Mouse (Mus musculus): ENCODE measurements around the gene Lrig2. TPM values are rescaled to one million over a fixed set of nuclear protein-coding genes. Genes with fewer than 3 reads are reported as not detected.

Gene Lrig2
- 10 to 100 TPM; 15.8 to 27.3 (median 20.5) TPM for total RNA-seq (2022)

DNA sequence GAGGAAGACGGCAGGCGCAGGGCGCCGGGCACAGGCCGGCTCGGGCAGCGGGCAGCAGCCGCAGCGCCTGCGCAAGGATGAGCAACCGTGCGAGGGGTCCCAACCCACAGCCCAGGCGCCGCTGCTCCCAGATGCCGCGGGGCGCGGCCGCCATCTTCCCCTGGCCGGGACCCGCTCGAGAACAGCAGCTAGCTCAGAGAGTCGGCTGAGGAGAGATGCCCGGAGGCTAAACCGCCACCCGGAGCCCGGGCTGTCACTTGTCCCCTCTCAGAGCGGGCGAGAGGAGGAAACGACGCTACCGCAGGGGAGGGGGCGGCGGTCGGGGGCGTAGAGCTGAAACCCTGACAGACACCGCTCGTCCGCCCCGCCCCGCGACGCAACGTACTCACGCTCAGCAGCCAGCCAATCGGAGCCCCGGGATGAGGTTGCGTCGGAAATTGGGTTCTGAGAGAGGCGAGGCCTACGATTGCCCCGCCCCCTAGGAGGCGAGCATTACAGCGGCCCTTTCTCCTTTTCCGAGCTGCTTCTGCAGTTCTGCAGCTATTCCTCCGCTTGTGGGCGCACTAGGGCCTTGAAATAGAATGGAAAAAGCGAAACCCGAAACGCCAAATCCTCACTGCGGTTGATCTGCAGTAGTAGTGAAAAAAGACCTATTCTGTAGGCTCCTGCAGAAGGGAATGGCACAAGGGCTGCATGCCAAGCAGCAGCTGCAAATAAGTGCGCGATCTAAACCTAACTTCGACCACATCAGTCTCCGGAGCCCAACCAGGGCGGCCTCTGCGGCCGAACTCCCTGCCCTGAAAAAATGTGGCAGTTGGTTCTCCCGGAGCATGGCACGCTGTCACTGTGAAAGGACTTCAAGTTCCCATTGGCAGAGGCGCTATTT, at the start of gene Lrig2:
Gene Lrig2, minus strand, starts transcription at position 381 of the 886 bp plus-strand sequence.
- DNase-seq = peak; percentile 98

DNA sequence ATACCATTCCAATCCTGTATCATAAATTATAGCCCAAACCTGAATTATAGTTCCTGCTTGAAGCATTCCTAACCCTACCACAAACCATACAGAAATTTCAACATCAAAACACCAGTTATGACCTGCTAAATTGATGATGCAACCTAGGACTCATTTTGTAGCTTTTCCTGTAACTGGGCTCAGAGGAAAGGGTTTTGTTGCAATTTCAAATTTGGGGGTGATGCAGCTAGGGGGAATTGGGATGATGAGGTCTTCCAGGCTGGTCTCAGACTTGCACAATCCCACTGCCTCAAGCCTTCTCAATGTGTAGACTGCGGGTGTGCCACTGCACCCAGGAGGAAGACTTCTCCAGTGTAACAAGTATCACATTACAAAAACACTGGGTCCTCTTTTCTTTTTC, 44.9 kb upstream of the Lrig2 start:
- DNase-seq = no peak

DNA sequence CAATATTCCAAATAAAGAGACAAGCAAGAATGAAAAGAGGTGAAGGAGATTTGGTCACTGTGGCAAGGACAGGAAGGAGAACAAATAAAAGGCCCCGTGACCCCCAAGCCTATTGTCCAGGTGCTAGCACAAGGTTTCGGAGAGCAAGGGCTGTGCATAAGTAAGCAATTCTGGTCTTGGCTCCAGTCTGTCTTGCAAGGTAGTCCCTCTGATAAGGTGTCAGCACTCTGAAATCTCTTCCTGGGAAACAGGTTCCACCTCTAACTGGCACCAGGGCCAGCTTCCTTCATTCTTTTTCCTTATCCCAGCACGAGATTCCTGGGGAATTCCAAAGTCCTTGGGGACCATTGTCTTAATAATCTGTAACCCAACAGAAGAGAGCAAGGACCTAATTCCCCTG, 38.9 kb upstream of the Lrig2 start:
- DNase-seq = no peak

DNA sequence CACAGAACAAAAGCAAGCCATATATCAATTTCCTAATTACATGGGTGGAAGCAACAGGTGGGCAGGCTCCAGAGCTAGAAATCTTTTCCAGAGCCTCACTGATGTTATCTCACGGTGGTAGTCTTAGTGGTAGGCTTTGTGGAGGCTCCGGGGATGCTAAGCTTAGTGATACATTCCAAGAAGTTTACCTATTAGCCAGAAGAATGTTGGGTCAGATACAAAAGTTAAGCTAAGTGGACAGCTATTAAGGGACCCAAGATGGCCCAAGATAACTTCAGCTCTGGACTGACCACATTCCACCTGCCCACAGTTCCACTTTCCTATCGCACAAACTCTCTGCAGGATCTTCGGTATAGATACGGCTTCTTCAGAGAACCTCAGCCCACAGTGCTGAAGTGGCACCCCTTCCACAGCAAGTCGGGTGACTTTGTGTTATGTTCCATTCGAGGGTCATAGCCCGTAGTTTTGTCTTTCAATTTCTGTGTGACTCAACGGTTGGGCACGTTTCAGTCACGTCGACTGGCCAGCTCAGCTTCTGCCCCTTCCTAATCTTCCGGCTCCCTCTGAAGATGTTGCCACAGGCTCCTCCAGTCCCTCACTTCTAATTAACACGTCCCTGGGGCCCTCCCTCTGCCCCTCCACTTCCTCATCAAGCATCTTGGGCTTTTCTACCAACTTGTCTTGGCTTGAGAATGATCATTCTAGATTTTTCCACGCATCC, 36.8 kb upstream of the Lrig2 start:
- no peak for DNase-seq

DNA sequence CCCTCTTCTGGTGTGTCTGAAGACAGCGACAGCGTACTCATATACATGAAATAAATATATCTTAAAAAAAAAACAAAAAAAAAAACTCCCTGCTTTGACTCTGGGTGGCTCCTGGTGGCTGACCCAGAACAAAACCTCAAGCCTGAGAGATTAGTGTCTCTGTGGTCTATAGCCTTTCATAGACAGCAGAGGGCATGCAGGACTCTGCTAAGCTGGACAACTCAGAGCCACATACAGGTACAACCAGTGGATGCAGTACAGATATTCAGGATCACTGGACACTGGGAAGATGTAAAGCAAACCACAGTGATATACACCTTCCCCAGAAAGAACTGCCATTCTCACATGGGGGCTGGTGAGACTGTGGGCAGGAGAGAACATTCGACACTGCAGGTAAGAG, 32.1 kb upstream of the Lrig2 start:
- DNase-seq = no peak

DNA sequence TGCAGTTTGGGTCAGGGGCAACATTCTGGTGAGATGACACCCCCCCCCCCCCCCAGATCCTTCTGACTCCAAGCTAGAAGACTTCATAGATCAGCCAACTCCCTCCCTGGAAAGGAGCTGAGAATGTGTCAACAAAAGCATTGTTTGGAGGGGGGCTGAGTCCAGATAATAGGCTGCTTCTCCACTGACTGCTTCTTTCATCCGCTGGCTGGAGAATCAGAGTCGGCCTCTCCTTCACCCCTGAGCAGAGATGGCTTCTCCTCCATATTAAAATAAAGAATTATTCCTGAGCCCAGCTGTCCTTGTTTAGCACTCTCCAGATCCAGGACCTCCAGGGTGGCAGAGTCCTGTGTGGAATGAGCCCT, 30.3 kb upstream of the Lrig2 start:
- no peak for DNase-seq

DNA sequence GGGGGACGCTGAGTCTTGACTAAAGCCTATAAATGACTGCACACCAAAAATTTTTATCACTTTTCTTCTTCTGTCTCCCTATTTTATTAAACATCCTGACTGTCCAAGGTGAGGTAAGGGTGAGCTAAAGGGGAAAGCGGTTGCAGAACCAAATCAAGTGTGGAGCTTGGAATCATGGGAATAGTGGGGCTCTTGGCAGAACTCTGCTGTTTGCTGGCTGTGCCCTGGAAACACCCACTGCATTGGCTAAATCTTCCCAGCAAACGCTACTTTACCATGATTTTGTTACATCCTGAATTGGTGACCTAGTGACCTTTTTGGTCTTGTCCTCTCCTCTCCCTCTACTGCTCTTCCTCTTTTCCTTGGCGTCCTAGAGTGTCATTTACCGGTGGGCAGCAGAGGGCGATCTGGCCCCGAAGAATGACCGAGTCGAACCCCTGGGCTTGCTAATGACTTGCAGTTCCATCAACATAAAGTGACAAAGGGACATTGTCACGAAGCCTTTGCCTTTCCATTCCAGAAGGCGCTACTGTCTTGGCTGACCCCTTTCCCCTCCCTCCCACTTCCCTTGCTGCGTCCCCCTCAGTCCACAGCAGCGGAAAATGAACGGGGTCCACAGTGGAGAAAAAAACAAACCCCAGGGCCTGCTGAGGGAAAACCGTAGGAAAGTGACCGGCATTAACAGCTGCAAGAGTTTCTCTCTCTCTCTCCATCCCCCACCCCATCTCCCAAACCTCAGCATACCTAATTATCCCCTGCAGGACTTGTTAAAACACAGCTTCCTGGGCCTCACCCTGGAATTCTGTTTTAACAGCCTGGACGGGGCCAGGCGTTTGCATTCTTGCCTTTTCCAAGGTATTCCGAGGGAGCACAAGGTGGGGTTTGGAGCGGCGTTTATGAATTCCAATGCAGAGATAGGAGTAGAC, 29.7 kb upstream of the Lrig2 start:
- DNase-seq = no peak

DNA sequence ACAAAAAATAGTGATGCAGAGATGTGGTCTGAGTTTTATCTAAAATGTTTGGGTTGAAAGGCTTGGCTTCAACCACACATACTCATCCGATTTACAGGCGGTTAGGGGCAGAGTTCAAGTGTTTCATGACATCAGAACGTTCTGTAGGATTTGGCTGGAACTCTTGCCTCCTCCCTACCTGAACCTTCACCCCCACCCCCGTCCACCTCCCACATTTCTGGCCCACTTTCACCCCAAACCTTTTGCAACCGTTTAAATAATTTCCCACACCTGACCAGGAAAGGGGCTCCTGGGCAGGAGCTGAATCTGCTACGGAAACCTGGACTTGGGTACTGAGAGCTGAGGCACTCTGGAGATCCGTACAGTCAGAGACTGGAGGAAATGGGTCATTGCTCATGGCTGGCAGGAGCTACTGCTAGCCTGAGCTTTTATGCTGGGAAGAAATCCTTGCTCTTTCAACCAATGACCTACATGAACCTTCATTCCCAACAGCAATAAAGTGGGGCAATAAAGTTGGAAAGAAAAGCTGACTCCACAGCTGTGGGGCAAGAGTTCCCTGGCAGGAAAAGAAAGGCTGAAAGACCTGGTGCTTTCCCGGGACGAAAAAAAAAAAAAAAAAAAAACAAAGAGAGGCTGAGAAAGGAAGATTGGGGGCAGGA, 28.9 kb upstream of the Lrig2 start:
- DNase-seq = peak; percentile 42

DNA sequence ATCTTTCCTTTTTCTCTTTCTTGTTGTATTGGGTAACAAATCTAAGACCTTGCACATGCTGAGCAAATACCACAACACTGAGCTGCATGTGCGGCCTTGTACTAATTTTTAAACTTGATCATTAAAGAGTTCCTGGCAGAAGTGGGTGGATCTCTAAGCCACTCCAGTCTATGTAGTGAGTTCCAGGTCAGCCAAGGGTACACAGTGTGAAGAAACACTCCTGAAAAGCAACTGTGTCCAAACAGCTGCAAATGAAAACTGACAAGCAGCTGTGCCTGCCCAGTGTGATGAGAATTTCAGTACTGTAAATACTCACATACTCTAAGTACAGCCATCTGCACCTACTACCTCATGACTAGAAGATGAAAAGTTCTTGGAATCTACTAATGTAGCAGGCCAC, 21.5 kb upstream of the Lrig2 start:
- DNase-seq = no peak

DNA sequence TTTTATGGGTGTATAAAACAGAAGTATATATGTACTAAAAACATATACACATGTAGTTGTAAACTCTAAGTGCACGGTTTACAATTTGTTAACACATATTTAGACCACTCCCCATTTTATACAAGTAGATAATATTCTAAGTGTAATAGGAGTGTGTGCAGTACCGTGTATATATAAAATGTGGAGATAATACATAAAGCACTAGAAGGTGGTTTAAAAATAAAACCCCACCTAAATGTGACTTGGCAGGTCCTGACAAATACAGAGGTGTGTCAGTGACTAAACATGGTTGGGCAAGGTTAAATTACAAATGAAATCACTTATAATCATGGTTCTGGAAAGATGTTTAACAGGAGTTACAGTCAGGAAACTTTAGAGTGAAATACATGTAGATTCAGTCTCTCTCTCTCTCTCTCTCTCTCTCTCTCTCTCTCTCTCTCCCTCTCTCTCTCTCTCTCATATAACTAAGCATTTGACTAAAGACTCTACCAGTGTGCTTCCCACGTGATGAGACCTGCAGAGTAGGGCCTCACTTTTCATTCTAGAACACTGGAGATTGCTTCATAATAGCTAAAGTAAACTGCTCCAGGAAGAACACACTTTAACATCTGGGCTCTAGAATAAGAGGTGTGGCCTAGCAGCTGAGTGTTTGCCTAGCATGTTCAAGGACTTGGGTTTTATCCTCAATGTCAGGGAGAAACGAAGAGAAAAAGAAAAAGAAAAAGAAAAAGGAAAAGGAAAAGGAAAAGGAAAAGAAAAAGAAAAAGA, 14.6 kb upstream of the Lrig2 start:
- no peak for DNase-seq

DNA sequence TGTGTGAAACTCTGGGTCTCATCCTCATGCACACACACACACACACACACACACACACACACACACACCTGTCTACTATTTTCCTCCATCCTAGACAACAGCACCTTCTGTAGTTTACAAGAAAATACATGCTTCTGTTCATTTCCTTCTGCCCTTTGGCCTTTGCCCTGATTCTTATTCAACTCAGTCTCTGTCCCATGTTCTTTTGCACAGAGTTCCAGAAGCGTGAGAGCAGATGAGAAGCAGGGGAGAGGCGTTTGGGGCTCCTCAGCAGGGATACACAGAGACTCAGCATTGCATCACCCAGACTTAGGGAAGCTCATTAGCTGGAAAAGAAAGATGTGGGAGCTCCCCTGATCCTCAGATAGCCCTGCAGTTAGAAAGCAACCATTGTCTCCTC, 13.8 kb upstream of the Lrig2 start:
- DNase-seq = no peak

DNA sequence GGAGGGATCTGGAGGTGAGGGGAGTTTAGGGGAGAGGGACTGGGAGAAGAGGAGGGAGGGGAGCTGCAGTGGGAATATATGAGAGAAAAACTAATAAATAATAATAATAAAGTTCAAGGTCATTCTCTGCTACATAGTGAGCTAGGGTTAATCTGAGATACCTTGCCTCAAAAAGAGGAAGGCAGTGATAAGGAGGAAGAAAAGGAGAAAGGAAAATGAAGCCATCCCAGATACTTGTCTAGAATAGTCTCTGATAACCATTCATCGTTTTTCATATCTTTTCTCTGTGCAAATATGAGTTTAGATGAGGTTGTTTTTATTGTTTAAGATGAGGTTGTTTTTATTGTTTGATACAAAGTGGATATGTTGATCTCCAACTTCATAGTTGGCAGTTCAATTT, 13.3 kb upstream of the Lrig2 start:
- DNase-seq = no peak

DNA sequence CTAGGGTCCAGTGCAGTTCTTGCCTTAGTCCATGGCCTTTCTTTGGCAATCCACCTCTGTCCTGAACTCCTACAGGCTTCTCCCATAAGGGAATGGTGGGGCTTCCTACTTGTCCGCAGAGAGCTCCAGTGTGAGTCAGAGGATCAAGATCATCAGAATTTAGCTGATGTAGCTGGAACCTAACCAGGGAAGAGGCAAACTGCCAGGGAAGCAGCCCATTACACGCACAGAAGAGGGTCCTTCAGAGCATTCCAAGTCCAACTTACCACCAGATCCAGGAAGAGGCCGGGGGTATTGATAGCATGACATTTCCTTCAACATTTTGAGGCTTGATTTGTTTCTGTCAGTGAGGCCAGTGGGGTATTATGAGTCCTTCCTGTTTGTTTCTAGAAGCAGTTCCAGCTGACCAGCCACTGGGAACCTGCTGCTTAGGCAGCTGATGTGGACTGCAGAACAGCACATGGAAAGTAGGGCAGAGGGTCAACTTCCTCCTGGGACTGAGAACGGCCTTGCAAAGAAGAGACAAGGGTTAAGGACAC, 11.7 kb upstream of the Lrig2 start:
- no peak for DNase-seq

DNA sequence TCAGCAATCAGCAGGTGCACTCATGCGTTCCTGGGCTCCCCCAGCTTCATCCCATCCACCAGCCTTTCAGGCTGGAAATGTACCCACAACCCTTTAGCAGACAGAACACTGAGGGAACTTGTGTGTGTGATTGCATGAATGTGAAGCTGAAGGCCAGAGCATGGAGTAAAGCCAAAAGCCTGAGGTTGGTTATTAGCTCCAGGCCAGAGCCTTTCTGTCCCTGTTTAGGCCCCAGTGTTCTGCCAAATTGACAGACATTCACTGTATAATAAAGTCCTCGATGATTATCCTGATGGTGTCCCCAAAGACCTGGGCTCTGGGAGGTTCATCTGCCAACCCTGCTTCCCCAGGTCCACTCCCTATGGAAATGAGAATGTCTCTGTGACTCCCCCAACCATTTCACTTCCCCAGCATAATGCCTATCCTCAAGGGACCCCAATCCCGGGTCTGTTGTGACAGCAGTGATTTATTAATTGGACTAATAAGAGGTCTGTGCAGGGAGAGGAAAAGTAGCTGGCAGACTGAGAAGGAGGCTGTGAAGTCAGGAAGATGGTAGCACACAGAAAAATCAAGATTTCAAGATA, 9.7 kb upstream of the Lrig2 start:
- DNase-seq = no peak

DNA sequence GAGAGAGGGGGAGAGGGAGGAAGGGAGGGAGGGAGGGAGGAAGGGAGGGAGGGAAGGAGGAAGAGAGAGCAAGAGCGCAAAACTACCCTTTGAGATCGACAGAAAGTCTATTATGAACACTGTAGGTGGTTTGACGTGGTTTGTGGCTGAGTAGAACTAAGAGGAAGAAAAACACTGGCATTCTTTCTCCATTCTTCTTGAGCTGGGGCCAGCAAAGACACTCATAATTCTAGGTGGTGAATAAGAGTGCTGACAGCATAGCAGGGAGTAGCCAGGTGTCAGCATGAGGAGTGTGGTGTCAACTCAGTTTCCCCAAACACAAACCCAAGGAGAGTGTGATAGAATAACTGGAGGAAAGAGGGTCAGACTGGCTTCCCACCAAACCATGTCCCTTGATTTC, 8.8 kb upstream of the Lrig2 start:
- DNase-seq = no peak

DNA sequence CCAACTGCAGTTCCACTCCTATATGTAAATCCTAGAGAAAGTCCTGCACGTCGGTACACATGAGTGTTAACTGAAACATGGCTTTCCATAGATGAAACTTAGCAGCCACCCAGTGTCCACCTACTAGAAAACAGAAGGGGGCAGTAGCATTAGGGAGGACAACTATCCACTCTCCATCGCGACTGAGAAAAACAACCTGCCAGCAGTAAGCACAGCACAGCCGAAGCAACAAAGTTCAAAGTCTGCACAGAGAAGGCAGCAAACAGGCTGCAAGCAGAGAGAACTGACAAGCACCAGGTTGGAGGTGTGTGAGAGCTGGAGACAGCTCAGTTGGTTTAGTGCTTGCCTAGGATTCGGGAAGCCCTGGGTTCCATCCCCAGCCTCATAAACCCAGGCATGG, 7.2 kb upstream of the Lrig2 start:
- no peak for DNase-seq

DNA sequence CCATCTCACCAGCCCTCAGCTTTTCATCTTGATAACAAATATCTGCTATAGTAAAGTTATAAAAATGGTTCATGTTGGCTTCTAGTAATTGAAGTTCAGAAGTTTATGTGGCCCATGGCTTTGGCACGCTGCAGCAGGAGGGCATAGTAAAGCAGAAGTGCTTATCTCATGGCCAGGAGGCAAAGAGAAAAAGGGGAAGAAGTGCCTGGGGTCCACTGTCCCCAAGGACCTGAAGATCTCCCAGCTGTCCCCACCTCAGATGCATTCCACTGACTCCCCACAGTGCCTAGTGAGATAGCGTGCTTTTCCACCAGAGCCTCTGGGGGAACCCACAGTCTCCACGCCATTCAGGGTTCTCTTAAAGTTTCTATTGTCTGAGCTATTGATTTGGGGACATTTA, 6.7 kb upstream of the Lrig2 start:
- no peak for DNase-seq

DNA sequence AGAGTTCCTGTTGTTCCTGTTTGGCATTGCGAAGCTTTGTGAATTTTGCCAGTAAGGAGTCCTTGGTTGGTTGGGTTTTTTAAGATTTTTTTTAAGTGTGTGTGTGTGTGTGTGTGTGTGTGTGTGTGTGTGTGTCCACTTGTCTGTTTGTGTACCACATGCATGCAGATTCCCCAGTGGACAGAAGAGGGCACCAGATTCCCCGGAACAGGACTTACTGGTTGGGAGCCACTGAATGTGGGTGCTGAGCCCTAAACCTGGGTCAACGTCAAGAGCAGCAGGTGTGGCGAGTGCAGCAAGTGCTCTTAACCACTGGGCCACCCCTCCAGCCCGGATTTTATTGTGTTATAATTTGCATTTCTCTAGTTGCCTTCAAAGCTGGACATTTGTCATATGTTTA, 5.4 kb upstream of the Lrig2 start:
- no peak for DNase-seq

DNA sequence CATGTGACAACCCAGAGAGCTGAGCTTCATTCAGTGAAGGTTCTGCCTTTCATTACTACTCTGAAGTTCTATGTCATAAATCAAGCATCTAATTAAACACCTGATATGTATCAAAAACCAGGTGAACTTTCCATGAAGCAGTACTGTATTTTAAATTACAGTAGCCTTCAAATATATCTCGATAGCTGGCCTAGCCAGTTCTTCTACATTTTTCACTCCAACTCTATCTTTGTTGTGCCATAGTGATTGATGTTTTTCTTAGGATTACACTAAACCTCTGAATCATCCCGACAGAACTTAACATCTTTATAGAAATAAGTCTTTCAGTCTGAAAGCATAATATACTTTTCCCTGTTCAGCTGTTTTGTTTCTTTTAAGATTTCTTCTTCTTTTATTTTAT, 2.8 kb upstream of the Lrig2 start:
- DNase-seq = no peak

DNA sequence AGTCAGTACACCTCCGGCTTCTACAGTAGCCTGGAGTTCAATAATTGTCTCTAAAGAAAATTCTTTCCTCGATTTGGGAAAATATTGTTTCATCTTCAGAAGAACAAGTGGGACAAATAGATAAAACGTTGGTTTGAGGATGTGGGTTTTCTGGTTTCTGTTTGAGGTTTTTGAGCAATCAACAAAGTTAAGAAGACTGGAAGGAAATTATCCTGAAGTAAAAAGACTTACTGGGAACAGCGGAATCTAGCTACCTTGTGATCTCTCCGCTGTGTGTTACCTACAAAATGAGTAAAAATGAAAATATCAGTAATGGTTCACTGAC, 668 bp upstream of the Lrig2 start:
- DNase-seq = no peak

DNA sequence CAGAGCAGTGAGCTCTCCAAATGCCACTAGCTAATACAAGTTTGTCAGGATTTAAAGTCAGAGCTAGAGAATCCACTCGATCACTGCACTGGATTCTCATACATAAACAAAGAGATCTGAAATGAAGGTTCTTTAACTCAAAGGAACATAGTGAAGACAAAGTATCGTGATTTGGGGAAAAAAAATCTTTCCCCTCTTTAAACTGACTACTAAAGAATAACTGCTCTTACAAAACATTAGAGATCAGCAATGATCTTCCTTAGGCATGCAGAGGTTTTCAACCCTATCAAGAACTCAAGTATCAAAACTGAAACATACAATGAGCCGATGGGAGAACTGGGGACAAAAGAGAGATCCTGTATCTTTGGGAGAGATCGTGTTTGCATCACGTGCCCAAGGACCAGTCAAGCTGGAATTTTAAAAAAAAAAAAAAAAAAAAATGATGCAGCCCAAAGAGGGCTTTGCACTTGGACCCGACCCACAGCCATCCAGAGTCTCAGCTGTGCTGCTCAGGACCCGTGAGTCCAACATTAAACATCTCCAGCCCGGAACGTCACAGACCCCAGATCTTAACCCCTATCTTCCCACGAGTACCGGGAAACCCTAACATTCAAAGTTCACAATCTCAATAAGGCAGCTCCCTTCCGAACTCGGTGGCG, 818 bp downstream of the Lrig2 start:
- DNase-seq = no peak
